Mouse (Mus musculus) midbrain, embryonic 15.5 days (tissue): ENCODE measurements at regions not wholly inside any gene's neighbourhood (a gene's known extent, or its start where the extent isn't known, plus 50 kb on each side); places are given as distances from the start of the nearest gene placed in this dataset.
A peak's percentile ranks its signal among the peaks of the same experiment; 100 is the strongest.
"Not testable (repeated sequence)": the region's sequence is repeated elsewhere in the genome, so short reads cannot be mapped to it uniquely, and the experiment has no call there.

ENCODE experiments used
- ATAC-seq: fragments of 200-750 bp; cut with Nextera tagmentation; replicated peaks from 2 replicates; pipeline ENCODE4 v1.8.0; 2017; ENCODE audit warnings: moderate TSS enrichment
- H3K27ac ChIP-seq: fragments of 300-500 bp; sonication (generic); 2 replicates; pipeline ENCODE4 v1.5.1; 2015; ENCODE audit warnings: mild to moderate bottlenecking, inconsistent platforms
- H3K27me3 ChIP-seq: fragments of 300-500 bp; sonication (generic); replicated peaks from 2 replicates; pipeline ENCODE4 v1.6.1; 2015; ENCODE audit warnings: inconsistent platforms
- H3K36me3 ChIP-seq: fragments of 300-500 bp; sonication (generic); replicated peaks from 2 replicates; pipeline ENCODE4 v1.6.1; 2015; ENCODE audit warnings: inconsistent platforms
- H3K4me1 ChIP-seq: fragments of 300-500 bp; sonication (generic); 2 replicates; pipeline ENCODE4 v1.6.1; 2015; ENCODE audit warnings: inconsistent platforms
- H3K4me2 ChIP-seq: fragments of 300-500 bp; sonication (generic); 2 replicates; pipeline ENCODE4 v1.6.1; 2015; ENCODE audit warnings: inconsistent platforms, mild to moderate bottlenecking, moderate library complexity
- H3K4me3 ChIP-seq: fragments of 300-500 bp; sonication (generic); 2 replicates; pipeline ENCODE4 v1.5.1; 2015; ENCODE audit warnings: mild to moderate bottlenecking, inconsistent platforms
- H3K9ac ChIP-seq: fragments of 300-500 bp; sonication (generic); 2 replicates; pipeline ENCODE4 v1.6.1; 2015; ENCODE audit warnings: mild to moderate bottlenecking, inconsistent platforms
- H3K9me3 ChIP-seq: fragments of 300-500 bp; sonication (generic); 2 replicates; pipeline ENCODE4 v1.6.1; 2016; ENCODE audit warnings: inconsistent platforms
- WGBS: fragments of 180-500 bp; shearing (Covaris S2); methylation state at CpG from one replicate; pipeline ENCODE4 v1.1.7; 2015; ENCODE audit warnings: mixed read lengths; 5-methylcytosine and 5-hydroxymethylcytosine counted together

- ATAC-seq: no peak
- Histone ChIP-seq H3K9ac (no peak overlapping the region), H3K4me1 (0 out of 2 replicates have a peak, but pooled peaks cover 5% of the 10 kb centered on the region), H3K27ac (no peak overlapping the region), H3K36me3 (no peaks in the 10 kb centered on the region), H3K4me3 (no peak overlapping the region), H3K4me2 (no peak overlapping the region), H3K9me3 (no peaks in the 10 kb centered on the region), H3K27me3 (no peaks in the 10 kb centered on the region)
- 87% methylated on average over 8 of the region's 8 CpGs for WGBS
Measured at GRCm38 (mm10) chr12:51185751-51186150, 162.1 kb upstream of the G2e3 start.

- Histone ChIP-seq H3K9me3 (no peaks in the 10 kb centered on the region), H3K4me2 (peak overlapping the region; percentile 35), H3K27me3 (no peaks in the 10 kb centered on the region), H3K36me3 (no peaks in the 10 kb centered on the region), H3K27ac (no peak overlapping the region), H3K9ac (no peak overlapping the region), H3K4me3 (no peak overlapping the region), H3K4me1 (peaks cover 8% of the 10 kb centered on the region; the same call in 1 of the 2 replicates)
- ATAC-seq: 0 out of 2 replicates have a peak, but pooled peaks have one; percentile 37
- WGBS: 18% methylated on average over 16 of the region's 16 CpGs
Measured at GRCm38 (mm10) chr12:51174906-51175756, 172.7 kb upstream of the G2e3 start.

- no peak overlapping the region for H3K9ac ChIP-seq
- H3K9me3 ChIP-seq: no peaks in the 10 kb centered on the region
- H3K4me1 ChIP-seq: no peaks in the 10 kb centered on the region
- no peak for ATAC-seq
- H3K36me3 ChIP-seq: no peaks in the 10 kb centered on the region
- no peaks in the 10 kb centered on the region for H3K27me3 ChIP-seq
- WGBS: 91% methylated on average over 7 of the region's 7 CpGs
- H3K4me3 ChIP-seq: no peak overlapping the region
- H3K4me2 ChIP-seq: no peak overlapping the region
- H3K27ac ChIP-seq: no peak overlapping the region
Measured at GRCm38 (mm10) chr12:51165186-51165585, 182.7 kb upstream of the G2e3 start.

- Histone ChIP-seq H3K9ac (no peak overlapping the region), H3K4me1 (no peaks in the 10 kb centered on the region), H3K27me3 (no peaks in the 10 kb centered on the region), H3K27ac (no peak overlapping the region), H3K4me3 (no peak overlapping the region), H3K36me3 (no peaks in the 10 kb centered on the region), H3K9me3 (no peaks in the 10 kb centered on the region), H3K4me2 (no peak overlapping the region)
- no peak for ATAC-seq
- 93% methylated on average over 1 of the region's 1 CpGs for WGBS
Measured at GRCm38 (mm10) chr12:51160995-51161394, 186.9 kb upstream of the G2e3 start.

- Histone ChIP-seq H3K27ac (no peak overlapping the region), H3K36me3 (no peaks in the 10 kb centered on the region), H3K4me1 (no peaks in the 10 kb centered on the region), H3K4me2 (no peak overlapping the region), H3K9ac (no peak overlapping the region), H3K27me3 (no peaks in the 10 kb centered on the region), H3K4me3 (no peak overlapping the region), H3K9me3 (no peaks in the 10 kb centered on the region)
- 51% methylated on average over 1 of the region's 1 CpGs for WGBS
- peak; percentile 50; the same call in 1 of the 2 replicates for ATAC-seq
Measured at GRCm38 (mm10) chr12:51160122-51160521, 187.7 kb upstream of the G2e3 start.

GRCm38 (mm10) chr12:51147963-51148362 is 199.9 kb upstream of the G2e3 start:
- Histone ChIP-seq H3K9me3 (no peaks in the 10 kb centered on the region), H3K27me3 (no peaks in the 10 kb centered on the region), H3K9ac (no peak overlapping the region), H3K4me2 (no peak overlapping the region), H3K4me1 (no peaks in the 10 kb centered on the region), H3K4me3 (no peak overlapping the region), H3K36me3 (no peaks in the 10 kb centered on the region), H3K27ac (no peak overlapping the region)
- WGBS: 87% methylated on average over 8 of the region's 8 CpGs
- no peak for ATAC-seq

- H3K36me3 ChIP-seq: no peaks in the 10 kb centered on the region
- H3K9me3 ChIP-seq: no peaks in the 10 kb centered on the region
- no peak overlapping the region for H3K4me2 ChIP-seq
- no peak overlapping the region for H3K27ac ChIP-seq
- ATAC-seq: peak; percentile 58; the same call in 1 of the 2 replicates
- H3K9ac ChIP-seq: no peak overlapping the region
- no peak overlapping the region for H3K4me3 ChIP-seq
- no peaks in the 10 kb centered on the region for H3K27me3 ChIP-seq
- no peaks in the 10 kb centered on the region for H3K4me1 ChIP-seq
Measured at GRCm38 (mm10) chr12:51143840-51144239, 204.0 kb upstream of the G2e3 start.

- Histone ChIP-seq H3K27me3 (no peaks in the 10 kb centered on the region), H3K27ac (no peak overlapping the region), H3K9me3 (no peaks in the 10 kb centered on the region), H3K9ac (no peak overlapping the region), H3K4me3 (no peak overlapping the region), H3K36me3 (no peaks in the 10 kb centered on the region), H3K4me2 (no peak overlapping the region), H3K4me1 (no peaks in the 10 kb centered on the region)
- WGBS: 52% methylated on average over 3 of the region's 3 CpGs
- ATAC-seq: no peak
Measured at GRCm38 (mm10) chr12:51143196-51143595, 204.7 kb upstream of the G2e3 start.

- not testable (repeated sequence) for H3K9ac ChIP-seq, H3K27ac ChIP-seq, H3K4me2 ChIP-seq, H3K4me3 ChIP-seq, H3K9me3 ChIP-seq, H3K27me3 ChIP-seq, ATAC-seq, H3K4me1 ChIP-seq, H3K36me3 ChIP-seq
- WGBS: 93% methylated on average over 5 of the region's 5 CpGs
Measured at GRCm38 (mm10) chr12:51133676-51134075, 214.2 kb upstream of the G2e3 start.

GRCm38 (mm10) chr12:51128274-51128673 is 219.6 kb upstream of the G2e3 start:
- Histone ChIP-seq H3K9me3 (no peaks in the 10 kb centered on the region), H3K27me3 (no peaks in the 10 kb centered on the region), H3K4me1 (no peaks in the 10 kb centered on the region), H3K4me3 (no peak overlapping the region), H3K4me2 (no peak overlapping the region), H3K36me3 (no peaks in the 10 kb centered on the region), H3K27ac (no peak overlapping the region), H3K9ac (no peak overlapping the region)
- ATAC-seq: no peak

- ATAC-seq: no peak
- Histone ChIP-seq H3K36me3 (no peaks in the 10 kb centered on the region), H3K27ac (0 out of 2 replicates have a peak overlapping the region, but pooled peaks have one; percentile 38), H3K9ac (no peak overlapping the region), H3K4me2 (no peak overlapping the region), H3K4me3 (no peak overlapping the region), H3K4me1 (no peaks in the 10 kb centered on the region), H3K9me3 (no peaks in the 10 kb centered on the region), H3K27me3 (no peaks in the 10 kb centered on the region)
- 87% methylated on average over 10 of the region's 10 CpGs for WGBS
Measured at GRCm38 (mm10) chr12:51118781-51119180, 229.1 kb upstream of the G2e3 start.

GRCm38 (mm10) chr12:51118021-51118694 is 229.7 kb upstream of the G2e3 start:
- Histone ChIP-seq H3K4me2 (0 out of 2 replicates have a peak overlapping the region, but pooled peaks have one; percentile 6), H3K4me3 (no peak overlapping the region), H3K9ac (no peak overlapping the region), H3K36me3 (no peaks in the 10 kb centered on the region), H3K27ac (peak overlapping the region; percentile 38; the same call in 1 of the 2 replicates), H3K9me3 (no peaks in the 10 kb centered on the region), H3K27me3 (no peaks in the 10 kb centered on the region), H3K4me1 (no peaks in the 10 kb centered on the region)
- 65% methylated on average over 14 of the region's 14 CpGs for WGBS
- peak; percentile 90 for ATAC-seq
